Mouse (Mus musculus) mature B cell (primary cell): ENCODE data around the gene Svs1.

Experiments used
- in situ Hi-C: fragments of 300-500 bp; cut with MboI; formaldehyde crosslinking; loops from 2 replicates; pipeline ENCODE4 v1.14.3; 2019

The Svs1 gene

DNA sequence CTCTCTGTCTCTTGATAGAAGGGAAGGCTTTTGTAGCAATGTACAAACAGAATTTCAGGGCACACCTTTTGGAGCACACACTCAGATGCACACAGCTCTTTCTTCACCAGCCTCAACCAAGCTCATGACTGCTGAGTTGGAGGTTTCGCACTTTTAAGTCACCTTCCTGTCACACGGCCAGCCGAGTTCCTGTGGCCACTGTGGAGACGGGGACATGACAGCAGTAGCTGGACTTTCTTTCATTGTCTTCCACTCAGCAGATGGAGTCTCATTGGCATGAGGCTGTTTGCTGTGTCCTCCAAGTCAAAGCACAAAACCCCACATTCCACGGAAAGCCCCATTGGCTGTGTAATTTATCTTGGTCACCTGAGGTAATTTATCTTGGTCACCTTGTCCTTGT is 24.5 kb downstream of the Svs1 start:
- in situ Hi-C loops = no loop called here

GRCm38 (mm10) chr6:49013023-49013422 is 26.4 kb downstream of the Svs1 start:
- in situ Hi-C loops = no loop called here

- in situ Hi-C loops = no loop called here
Observed at GRCm38 (mm10) chr6:49013458-49013857, 26.8 kb downstream of the Svs1 start.

DNA sequence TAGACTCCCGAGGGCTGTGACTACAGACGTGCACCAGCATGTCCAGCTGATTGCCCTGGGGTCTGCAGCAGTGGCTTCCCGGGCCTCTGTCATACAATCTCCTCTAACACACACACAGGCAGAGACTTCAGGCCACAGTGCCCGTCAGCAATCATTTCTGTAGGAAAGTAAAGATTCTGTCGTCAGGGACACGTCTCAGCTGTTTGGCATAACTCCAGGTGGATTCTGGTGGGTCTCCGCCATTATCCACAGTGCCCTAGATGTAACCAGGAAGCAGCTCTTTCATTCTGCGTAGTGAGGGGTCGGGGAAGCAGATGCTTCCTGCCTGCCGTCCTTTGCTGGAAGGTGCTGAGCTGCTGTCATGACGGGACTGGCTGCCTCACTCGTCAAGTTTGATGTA is 30.5 kb downstream of the Svs1 start:
- in situ Hi-C loops = no loop called here

DNA sequence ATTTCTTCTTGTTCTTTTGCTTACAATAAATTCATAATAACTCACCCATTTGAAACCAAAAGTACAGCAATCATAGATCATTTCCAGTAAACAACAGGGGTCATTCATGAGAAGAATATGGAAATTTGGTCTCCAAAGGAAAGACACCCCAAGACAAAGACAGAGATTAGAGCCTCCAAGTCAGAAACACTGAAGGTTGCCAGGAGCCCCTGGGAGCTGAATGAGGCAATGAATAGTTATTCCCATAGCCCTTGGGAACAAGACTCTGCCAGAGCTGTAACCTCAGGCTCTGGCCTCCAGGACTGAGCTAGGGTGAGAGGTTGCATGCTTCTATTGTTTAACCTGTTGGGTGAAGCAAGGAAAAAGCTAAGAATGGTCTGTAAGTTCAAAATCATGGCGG is 32.7 kb downstream of the Svs1 start:
- in situ Hi-C loops = no loop called here

DNA sequence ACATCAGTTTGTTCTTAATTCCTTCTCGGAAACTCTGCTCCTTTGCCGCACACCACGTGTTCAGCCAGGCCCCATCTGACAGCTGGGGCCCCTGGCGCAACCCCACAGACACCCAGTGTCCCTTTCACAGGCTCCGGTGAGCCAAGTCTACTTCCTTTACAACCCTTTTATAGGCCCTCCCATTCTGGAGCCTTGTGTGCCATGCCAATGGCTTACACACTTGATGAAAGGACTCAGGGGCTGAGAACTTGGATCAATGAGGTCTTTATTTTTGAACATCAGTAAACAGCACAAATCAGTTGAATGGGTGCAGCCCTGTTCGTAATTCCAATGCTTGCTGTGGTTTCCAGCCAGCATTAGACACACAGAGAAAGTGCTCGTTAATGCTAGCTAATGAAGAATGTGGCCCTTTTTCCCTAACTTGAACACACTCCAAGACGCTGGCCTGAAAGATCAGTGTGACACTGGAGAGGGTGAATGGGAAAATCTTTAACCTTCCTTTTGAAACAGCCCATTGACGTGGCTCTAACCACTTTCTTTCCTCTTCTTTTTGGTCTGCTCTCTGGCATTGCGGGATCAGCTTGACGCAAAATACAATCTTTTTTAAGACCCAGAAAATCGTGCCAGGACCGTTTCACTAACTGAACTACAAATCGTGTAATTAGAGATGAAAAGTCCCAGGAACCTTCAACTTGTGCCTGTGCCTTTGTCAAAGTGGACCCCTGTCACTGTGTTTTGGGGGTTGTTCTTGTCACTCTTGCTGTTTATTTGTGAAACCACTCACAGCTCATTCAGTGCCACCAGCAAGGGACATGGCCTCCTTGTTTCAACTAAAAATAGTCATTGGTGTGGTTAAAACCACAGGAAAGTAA is 34.7 kb downstream of the Svs1 start:
- in situ Hi-C loops = no loop called here

- in situ Hi-C loops = no loop called here
Observed at GRCm38 (mm10) chr6:49022384-49022783, 35.7 kb downstream of the Svs1 start.

GRCm38 (mm10) chr6:49023315-49023714 is 36.7 kb downstream of the Svs1 start:
- in situ Hi-C loops = no loop called here

DNA sequence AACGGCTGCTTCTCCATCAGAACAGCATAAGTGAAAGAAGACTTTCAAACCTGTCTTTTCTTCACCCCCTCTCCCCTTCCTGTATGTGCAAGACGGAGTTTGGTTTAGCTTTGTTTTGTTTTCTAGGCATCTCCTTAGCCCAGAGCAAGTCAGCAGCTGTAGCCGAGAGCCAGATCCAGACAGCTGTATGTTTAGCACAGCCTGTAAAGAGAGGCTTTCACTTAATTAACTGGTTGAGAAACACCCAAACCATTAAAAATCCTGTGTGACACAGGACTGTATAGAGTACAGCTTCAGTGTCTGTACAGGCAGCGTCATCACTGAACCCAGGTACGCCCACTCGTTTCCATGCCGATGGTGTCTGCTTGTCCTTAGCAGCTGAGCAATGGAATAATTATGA is 38.6 kb downstream of the Svs1 start:
- in situ Hi-C loops = no loop called here

- in situ Hi-C loops = no loop called here
Observed at GRCm38 (mm10) chr6:49026496-49026895, 39.8 kb downstream of the Svs1 start.

- in situ Hi-C loops = no loop called here
Observed at GRCm38 (mm10) chr6:49028019-49028418, 41.4 kb downstream of the Svs1 start.

- in situ Hi-C loops = no loop called here
Observed at GRCm38 (mm10) chr6:49028708-49029107, 42.0 kb downstream of the Svs1 start.

GRCm38 (mm10) chr6:49031230-49031629 is 44.6 kb downstream of the Svs1 start:
- in situ Hi-C loops = no loop called here

DNA sequence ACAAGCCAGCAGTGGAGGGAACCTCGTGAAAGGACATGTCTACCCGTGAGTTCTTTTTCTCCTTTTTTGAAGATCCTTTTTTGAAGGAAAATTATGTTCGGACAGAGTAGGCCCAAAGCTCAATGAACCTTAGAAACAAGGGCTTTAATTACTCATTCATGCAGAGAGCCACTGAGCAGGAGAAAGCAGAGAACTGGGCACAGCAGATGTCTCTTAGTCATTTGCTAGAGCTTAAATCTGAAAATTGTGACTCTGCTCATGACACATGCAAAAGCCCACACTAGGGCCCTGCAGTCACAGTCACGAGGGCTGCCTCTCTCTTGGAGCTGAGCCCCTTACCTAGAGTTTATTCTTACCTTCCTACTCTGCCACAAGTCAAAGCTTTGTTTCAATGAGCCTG is 46.1 kb downstream of the Svs1 start:
- in situ Hi-C loops = no loop called here

DNA sequence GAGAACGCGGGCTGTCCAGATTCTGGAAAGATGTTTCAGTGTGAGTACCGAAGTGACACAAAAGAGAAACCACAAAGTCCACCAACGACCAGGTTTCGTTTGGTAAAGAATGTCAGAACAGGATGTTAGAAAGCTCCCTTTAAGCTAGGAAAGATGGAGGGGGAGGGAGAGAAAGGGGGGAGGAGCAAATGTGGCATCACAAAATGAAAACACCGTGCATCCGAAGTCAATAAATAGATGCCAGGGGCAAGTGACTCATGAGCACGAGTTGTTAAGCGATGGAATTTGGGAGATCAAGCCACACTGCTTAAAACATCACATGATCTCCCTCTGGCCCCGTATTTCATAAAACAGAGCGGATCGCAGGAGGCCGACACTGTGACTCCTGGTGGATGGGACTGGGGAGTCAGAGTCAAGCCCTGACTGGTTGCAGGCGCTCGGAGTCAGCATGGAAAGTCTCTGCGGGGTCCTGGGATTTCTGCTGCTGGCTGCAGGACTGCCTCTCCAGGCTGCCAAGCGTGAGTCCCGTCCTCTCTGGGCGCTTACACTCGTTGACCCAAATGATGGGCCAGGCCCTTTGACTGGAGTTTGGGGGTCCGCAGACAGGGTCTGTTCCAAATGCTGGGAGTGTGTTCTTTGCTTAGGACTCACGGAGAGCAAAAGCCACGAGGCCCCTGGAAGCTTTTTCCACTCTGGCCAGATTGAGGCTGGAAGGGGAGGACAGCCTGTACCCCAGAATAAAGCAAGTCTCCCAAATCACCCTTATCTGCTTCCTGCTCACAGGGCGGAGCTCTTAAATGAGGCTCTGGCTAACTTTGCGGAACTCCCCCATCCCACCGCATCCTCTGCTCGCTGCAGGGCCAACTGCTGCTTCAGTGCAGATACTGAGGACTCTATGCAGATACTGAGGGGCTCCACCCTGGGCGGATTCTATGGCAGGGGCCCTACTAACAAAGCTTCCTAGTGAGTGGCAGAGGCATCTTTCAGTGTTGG is 49.9 kb downstream of the Svs1 start, which contains the start of gene Gpnmb:
TSS of gene Gpnmb (plus strand) at position 272 of the 993 bp plus-strand sequence.
- in situ Hi-C loops = no loop called here

DNA sequence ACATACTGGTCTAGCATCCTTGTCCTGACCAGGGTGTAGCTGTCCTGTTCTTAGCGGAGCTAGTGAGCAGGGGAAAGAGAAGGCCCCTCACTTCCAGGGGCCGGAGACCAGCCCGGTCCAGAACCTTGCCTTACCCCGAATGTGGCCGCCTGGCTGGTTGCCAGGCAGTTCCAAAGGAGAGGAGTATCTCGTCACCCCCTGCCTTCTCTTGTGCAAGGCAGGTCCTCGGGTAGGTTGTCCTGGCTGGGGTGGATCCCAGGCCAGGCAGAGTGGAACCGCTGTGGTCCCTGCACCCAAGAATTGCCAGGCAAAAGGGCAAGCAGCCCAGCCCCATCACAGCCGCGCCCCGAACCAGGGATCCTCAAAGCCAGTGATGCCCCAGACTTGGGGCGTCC is 50.6 kb downstream of the Svs1 start:
- in situ Hi-C loops = no loop called here

DNA sequence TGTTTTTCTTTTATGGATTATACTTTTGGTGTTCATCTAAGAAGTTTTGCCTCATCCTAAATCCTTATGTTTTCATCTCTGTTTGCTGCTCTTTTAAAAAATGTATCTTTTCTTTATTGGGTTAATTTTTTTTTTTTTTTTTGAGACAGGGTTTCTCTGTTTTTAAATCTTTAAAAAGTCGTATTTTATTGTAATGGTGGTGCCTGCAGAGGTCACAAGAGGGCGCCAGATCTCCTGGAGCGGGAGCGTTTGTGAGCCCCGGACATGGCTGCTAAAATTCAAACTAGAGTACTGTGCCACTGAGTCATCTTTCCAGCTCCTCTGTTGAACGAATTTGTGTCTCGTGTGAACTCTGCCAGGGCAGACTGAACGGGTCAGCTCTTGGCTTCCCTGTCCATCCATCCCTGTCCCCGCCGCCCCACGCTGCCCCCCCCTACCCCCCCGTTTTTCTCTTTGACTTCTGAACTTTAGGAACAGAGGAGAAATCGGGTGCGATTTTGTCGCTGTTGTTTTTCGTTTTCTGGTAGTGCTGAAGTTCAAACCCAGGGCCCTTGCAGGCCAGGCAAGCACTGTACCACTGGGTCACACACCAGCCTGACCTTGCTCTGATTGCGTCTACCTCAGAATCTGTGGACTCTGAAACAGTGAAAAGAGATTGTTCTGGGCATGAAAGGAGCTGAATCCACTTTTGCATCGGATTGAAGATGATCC is 53.0 kb downstream of the Svs1 start:
- in situ Hi-C loops = no loop called here
